In genomic region chr12:91684840-91685415, GRCm38 (mm10) we compare ENCODE assay signal across 9 mouse cellular contexts.
DNase-seq lines count a peak whose midpoint lies in the region; ATAC-seq and TF ChIP-seq lines count a peak whose summit lies in the region.
"Had no signal": no experiment of that assay in that cellular context is flagged by ENCODE, and none has a peak within 500 bp of the region (broad histone marks: within the 10 kb centered on the region; RNA-seq: fewer than 3 reads in every experiment).

No protein-coding gene starts in this region.

- peak overlapping the region; percentile 34 for H3K4me3 ChIP-seq in heart, embryonic 13.5 days
- H3K4me3 ChIP-seq in hindbrain, embryonic 15.5 days, result 0 out of 2 replicates have a peak overlapping the region, but pooled peaks have one; percentile 10
- peak overlapping the region; percentile 6; the same call in 1 of the 2 replicates for H3K4me3 ChIP-seq in midbrain, embryonic 13.5 days (replicated peaks)

- peak overlapping the region; percentile 69 for H3K4me2 ChIP-seq in heart, embryonic 13.5 days
- peak overlapping the region; percentile 49 for H3K4me2 ChIP-seq in hindbrain, embryonic 15.5 days
- H3K4me2 ChIP-seq in midbrain, embryonic 13.5 days (replicated peaks), result peak overlapping the region; percentile 44

- no peaks in the 10 kb centered on the region for H3K9me3 ChIP-seq in heart, embryonic 13.5 days
- no peaks in the 10 kb centered on the region for H3K9me3 ChIP-seq in hindbrain, embryonic 15.5 days
- H3K9me3 ChIP-seq in midbrain, embryonic 13.5 days, result no peaks in the 10 kb centered on the region

- 32% methylated on average over 11 of the region's 11 CpGs for WGBS in heart, embryonic 13.5 days
- 16% methylated on average over 11 of the region's 11 CpGs for WGBS in hindbrain, embryonic 15.5 days
- WGBS in midbrain, embryonic 13.5 days, result 12% methylated on average over 11 of the region's 11 CpGs

- TF ChIP-seq CTCF in brain, embryonic 14.5 days (IDR thresholded peaks at IDR 0.05; ENCODE audit: borderline replicate concordance, extremely low read depth, insufficient read depth, insufficient read length), result no peak

- H3K27me3 ChIP-seq in heart, embryonic 13.5 days (replicated peaks), result peaks cover 26% of the 10 kb centered on the region
- no peaks in the 10 kb centered on the region for H3K27me3 ChIP-seq in hindbrain, embryonic 15.5 days
- H3K27me3 ChIP-seq in midbrain, embryonic 13.5 days, result 0 out of 2 replicates have a peak, but pooled peaks cover 10% of the 10 kb centered on the region

- TF ChIP-seq POLR2A in brain, embryonic 14.5 days (IDR thresholded peaks at IDR 0.05; ENCODE audit: borderline replicate concordance, extremely low read depth, insufficient read depth, insufficient read length, poor library complexity, severe bottlenecking), result no peak

- ATAC-seq in heart, embryonic 13.5 days (ENCODE audit: extremely low read depth, insufficient number of reproducible peaks, low FRiP score, low TSS enrichment), result no peak
- peak; percentile 36; the same call in 1 of the 2 replicates for ATAC-seq in hindbrain, embryonic 15.5 days (ENCODE audit: low FRiP score, low read depth)
- peak; percentile 14; the same call in 1 of the 2 replicates for ATAC-seq in midbrain, embryonic 13.5 days

- intact Hi-C loops in left cerebral cortex, postnatal 10 days (cut with DNase I), result no loop called here

- H3K27ac ChIP-seq in heart, embryonic 13.5 days (replicated peaks), result no peak overlapping the region
- peak overlapping the region; percentile 78 for H3K27ac ChIP-seq in hindbrain, embryonic 15.5 days (replicated peaks)
- H3K27ac ChIP-seq in midbrain, embryonic 13.5 days, result peak overlapping the region; percentile 65
- H3K27ac ChIP-seq: macrophage had no signal

- no peaks in the 10 kb centered on the region for H3K36me3 ChIP-seq in heart, embryonic 13.5 days
- H3K36me3 ChIP-seq in hindbrain, embryonic 15.5 days, result no peaks in the 10 kb centered on the region
- no peaks in the 10 kb centered on the region for H3K36me3 ChIP-seq in midbrain, embryonic 13.5 days

- H3K9ac ChIP-seq in heart, embryonic 13.5 days, result peak overlapping the region; percentile 54
- peak overlapping the region; percentile 13; the same call in 1 of the 2 replicates for H3K9ac ChIP-seq in hindbrain, embryonic 15.5 days
- no peak overlapping the region for H3K9ac ChIP-seq in midbrain, embryonic 13.5 days (replicated peaks)

- no peak for DNase-seq in heart, adult 18-20 months
- DNase-seq in brain, embryonic 14.5 days (ENCODE audit: low read depth), result peak; percentile 75
- no peak for DNase-seq in left cerebral cortex, postnatal 10 days (ENCODE audit: extremely low spot score in 1 of 2, low spot score in 2 of 2)
- DNase-seq in cerebellum, postnatal 4 days (ENCODE audit: low spot score in 2 of 2), result no peak
- no peak for DNase-seq in spleen, adult 18-20 months

- H3K4me1 ChIP-seq in heart, embryonic 13.5 days, result peaks cover 32% of the 10 kb centered on the region
- H3K4me1 ChIP-seq in hindbrain, embryonic 15.5 days (replicated peaks), result peaks cover 36% of the 10 kb centered on the region
- H3K4me1 ChIP-seq in midbrain, embryonic 13.5 days (replicated peaks), result peaks cover 38% of the 10 kb centered on the region
